Mouse (Mus musculus) macrophage (primary cell): Measurements from ENCODE around the gene Ppp1r11. TPM values are rescaled to one million over a fixed set of nuclear protein-coding genes. Genes with fewer than 3 reads are reported as not detected.

Source experiments
- H3K27ac ChIP-seq: fragments of 350-480 bp; formaldehyde crosslinking; 2 replicates; pipeline ENCODE4 v1.9.0; 2021
- H3K36me3 ChIP-seq: fragments of 350-480 bp; formaldehyde crosslinking; 2 replicates; pipeline ENCODE4 v1.9.0; 2021; ENCODE audit errors: inconsistent target
- H3K4me3 ChIP-seq: fragments of 350-480 bp; formaldehyde crosslinking; 2 replicates; pipeline ENCODE4 v1.9.0; 2021; ENCODE audit errors: inconsistent target
- H3K79me2 ChIP-seq: fragments of 350-480 bp; formaldehyde crosslinking; 2 replicates; pipeline ENCODE4 v1.9.0; 2021; ENCODE audit errors: inconsistent target
- WGBS: methylation state at CpG from one replicate; pipeline ENCODE4 v1.1.7; 2026; ENCODE audit warnings: inconsistent platforms; ENCODE audit not compliant: missing documents; 5-methylcytosine and 5-hydroxymethylcytosine counted together
- polyA plus RNA-seq: library from polyadenylated mRNA; stranded (reverse); fragments of 250-400 nt; gene quantifications from 3 replicates; pipeline ENCODE4 v1.2.4, GENCODE M21; 2018; ENCODE audit warnings: inconsistent platforms

The Ppp1r11 gene
- polyA plus RNA-seq, 1 experiment from 2014 or later = 61.6 TPM

- Histone ChIP-seq H3K36me3 (no peaks in the 10 kb centered on the region), H3K27ac (no peak within 1 kb of the TSS), H3K4me3 (no peak within 1 kb of the TSS), H3K79me2 (no peaks in the 10 kb centered on the region)
- 34% methylated on average over 18 of the region's 18 CpGs for WGBS
These were observed 29.8 kb upstream of the Ppp1r11 start, which contains the start of gene 2410137M14Rik for GRCm38 (mm10) chr17:36981221-36981813. Gene 2410137M14Rik (minus strand): TSS chr17:36981237.

DNA sequence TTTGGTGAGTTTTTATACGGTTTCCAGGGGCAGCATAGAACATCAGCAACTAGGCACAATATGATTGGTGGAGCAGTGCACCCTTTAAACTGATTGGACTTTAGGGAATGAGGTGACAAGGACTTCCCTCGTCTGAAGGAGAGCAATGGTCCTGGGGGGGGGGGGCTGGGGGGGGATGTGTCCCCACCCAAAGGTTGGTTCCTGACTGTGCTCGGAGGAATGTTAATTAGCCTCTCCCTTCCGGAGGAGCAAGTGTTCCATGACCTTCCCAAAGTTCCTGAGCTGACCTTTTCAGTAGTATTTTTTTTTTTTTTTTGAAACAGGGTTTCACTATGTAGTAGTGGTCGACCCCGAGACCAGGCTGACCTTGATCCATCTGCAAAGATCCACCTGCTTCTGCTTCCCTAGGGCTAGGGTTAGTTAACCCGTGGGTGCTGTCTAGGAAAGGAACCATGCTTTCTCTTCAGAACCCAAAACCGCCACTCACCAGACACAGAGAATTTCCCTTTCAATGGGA lies 21.8 kb upstream of the Ppp1r11 start:
- Histone ChIP-seq H3K4me3 (no peak overlapping the region), H3K27ac (no peak overlapping the region), H3K79me2 (no peaks in the 10 kb centered on the region), H3K36me3 (no peaks in the 10 kb centered on the region)
- 88% methylated on average over 8 of the region's 8 CpGs for WGBS

- no peaks in the 10 kb centered on the region for H3K36me3 ChIP-seq
- no peaks in the 10 kb centered on the region for H3K79me2 ChIP-seq
- WGBS = 48% methylated on average over 3 of the region's 3 CpGs
- no peak overlapping the region for H3K27ac ChIP-seq
- no peak overlapping the region for H3K4me3 ChIP-seq
These were observed 21.2 kb upstream of the Ppp1r11 start for GRCm38 (mm10) chr17:36972791-36973190.

- H3K36me3 ChIP-seq = no peaks in the 10 kb centered on the region
- H3K79me2 ChIP-seq = no peaks in the 10 kb centered on the region
- WGBS = 15% methylated on average over 6 of the region's 6 CpGs
These were observed 19.8 kb upstream of the Ppp1r11 start for GRCm38 (mm10) chr17:36971172-36971850.

GRCm38 (mm10) chr17:36970316-36970890 lies 18.9 kb upstream of the Ppp1r11 start:
- Histone ChIP-seq H3K79me2 (no peaks in the 10 kb centered on the region), H3K36me3 (no peaks in the 10 kb centered on the region), H3K4me3 (no peak overlapping the region), H3K27ac (no peak overlapping the region)
- WGBS = 80% methylated on average over 14 of the region's 14 CpGs

More at GRCm38 (mm10) chr17:36971172-36971850, 19.8 kb upstream of the Ppp1r11 start:
- Histone ChIP-seq H3K27ac (no peak overlapping the region), H3K4me3 (no peak overlapping the region)

DNA sequence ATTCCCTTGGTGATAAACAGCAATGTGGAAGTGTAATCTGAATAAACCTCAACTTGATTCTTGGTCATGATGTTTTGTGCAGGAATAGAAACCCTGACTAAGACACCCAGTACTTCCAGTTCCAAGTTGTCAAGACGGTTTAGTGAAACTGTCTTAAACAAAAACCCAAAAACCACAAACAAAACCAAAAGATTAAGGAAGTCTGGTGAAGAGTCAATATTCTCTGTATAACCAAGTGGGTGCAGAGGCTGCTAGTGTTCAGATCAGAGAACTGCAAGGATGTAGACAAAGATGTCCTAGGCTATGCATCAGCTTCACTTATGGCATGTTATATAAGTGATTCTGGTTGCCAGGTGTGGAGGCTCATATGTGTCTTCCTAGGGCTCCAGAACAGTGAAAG lies 15.3 kb upstream of the Ppp1r11 start:
- no peaks in the 10 kb centered on the region for H3K79me2 ChIP-seq
- H3K36me3 ChIP-seq = no peaks in the 10 kb centered on the region
- WGBS = 9% methylated on average over 1 of the region's 1 CpGs
- H3K27ac ChIP-seq = no peak overlapping the region
- no peak overlapping the region for H3K4me3 ChIP-seq

DNA sequence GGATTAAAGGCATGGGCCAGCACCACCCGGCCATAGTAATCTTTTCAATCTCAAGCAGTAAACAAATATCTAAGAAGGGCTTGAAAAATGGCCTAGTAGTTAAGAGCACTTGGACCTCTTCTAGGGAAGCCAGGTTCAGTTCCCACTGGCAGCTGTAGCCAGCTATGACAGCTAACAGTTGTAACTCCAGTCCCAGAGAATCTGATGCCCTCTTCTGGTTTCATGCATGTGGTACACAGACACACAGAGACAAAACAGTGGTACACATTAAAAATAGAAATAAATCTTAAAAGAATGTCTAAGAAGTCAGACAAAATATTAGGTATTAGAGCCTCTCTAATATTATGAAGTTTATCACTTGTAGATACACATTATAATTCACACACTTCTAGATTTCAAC lies 9.6 kb upstream of the Ppp1r11 start:
- Histone ChIP-seq H3K4me3 (no peak overlapping the region), H3K79me2 (peaks cover 9% of the 10 kb centered on the region; the same call in 1 of the 2 replicates), H3K36me3 (peaks cover 6% of the 10 kb centered on the region; the same call in 1 of the 2 replicates), H3K27ac (no peak overlapping the region)
- 85% methylated on average over 1 of the region's 1 CpGs for WGBS

- H3K36me3 ChIP-seq = peaks cover 22% of the 10 kb centered on the region; the same call in 1 of the 2 replicates
- H3K79me2 ChIP-seq = peaks cover 9% of the 10 kb centered on the region; the same call in 1 of the 2 replicates
- H3K27ac ChIP-seq = peak overlapping the region; percentile 56
- H3K4me3 ChIP-seq = peak overlapping the region; percentile 94
- WGBS = 36% methylated on average over 12 of the region's 12 CpGs
These were observed 7.3 kb upstream of the Ppp1r11 start for GRCm38 (mm10) chr17:36958884-36959283.

DNA sequence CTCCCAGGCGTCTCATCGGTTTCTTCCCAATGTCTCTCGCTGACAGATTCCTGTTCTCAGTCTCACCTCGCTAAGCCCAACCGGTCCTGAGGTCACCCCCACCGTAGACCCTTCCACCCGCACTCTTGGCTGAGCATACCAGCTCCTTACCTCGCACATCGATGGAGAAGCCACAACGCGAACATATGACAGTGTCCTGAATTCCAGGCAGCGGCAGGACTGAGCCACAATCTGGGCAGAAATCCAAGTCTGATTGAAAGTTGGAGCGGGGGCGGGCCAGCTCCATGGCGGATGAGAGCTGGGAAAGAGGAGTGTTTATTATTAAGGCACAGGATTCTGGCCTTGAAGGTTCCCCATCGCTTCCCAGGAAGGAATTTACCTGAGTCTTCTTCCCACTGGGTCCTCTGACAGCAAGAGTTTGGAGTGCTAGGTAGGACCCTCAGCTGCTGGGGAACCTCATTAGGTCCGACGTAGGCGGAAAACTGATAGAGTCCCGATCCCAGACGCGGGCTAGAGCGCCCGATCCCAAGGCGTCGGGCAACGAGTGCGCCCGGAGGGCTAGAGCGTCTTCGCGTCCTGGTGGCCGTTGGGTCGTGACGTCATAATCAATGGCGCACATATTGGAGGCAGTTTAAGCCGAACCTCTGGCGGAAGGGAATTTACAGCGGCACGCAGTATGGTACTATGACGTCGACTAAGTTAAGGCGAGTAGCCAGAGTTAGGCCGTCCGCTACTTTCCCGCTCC lies 6.6 kb upstream of the Ppp1r11 start, which contains the start of the genes Znrd1 and Znrd1as:
Gene Znrd1, minus strand, starts transcription at position 561 of the 745 bp plus-strand sequence.
Gene Znrd1as, plus strand, starts transcription at position 594 of the 745 bp plus-strand sequence.
- 1% methylated on average over 45 of the region's 46 CpGs for whole genome bisulfite sequencing
- peak within 1 kb of the TSS; percentile 94 for H3K4me3 ChIP-seq
- H3K79me2 ChIP-seq = peaks cover 9% of the 10 kb centered on the region; the same call in 1 of the 2 replicates
- H3K27ac ChIP-seq = peak within 1 kb of the TSS; percentile 56
- H3K36me3 ChIP-seq = peaks cover 22% of the 10 kb centered on the region; the same call in 1 of the 2 replicates

DNA sequence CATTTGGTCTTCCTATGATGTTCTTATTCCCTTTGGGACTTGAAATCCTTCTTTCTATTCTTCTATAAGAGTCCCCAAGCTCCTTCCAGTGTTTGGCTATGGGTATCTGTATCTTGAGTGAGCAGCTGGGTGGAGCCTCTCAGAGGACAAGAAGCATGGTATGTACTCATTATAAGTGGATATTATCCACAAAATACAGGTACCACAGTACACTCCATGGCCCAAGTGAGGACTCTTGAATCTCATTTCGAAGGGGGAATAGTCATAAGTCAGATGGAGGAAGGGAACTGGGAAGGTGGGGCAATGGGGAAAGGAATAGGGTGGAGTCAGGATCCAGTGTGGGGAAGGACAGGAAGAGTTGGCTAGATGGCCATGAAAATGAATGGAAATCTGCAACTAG lies 1.5 kb upstream of the Ppp1r11 start:
- Histone ChIP-seq H3K4me3 (no peak overlapping the region), H3K36me3 (peaks cover 34% of the 10 kb centered on the region; the same call in 1 of the 2 replicates), H3K27ac (no peak overlapping the region), H3K79me2 (peaks cover 23% of the 10 kb centered on the region)
- WGBS = 100% methylated on average over 1 of the region's 1 CpGs

DNA sequence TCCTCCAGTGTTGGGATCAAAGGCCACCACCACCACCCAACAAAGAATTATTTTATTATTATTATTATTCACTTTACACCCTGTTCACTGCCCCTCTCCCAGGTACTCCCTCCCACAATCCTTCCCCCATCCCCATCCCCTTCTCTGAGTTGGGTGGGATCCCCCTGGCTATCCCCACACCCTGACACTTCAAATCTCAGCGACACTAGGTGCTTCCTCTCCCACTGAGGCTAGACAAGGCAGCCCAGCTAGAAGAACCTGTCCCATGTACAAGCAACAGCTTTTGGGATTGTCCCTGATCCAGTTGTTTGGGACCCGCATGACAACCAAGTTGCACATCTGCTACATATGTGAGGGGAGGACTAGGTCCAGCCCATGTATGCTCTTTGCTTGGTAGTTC lies 1.1 kb upstream of the Ppp1r11 start:
- Histone ChIP-seq H3K36me3 (peaks cover 34% of the 10 kb centered on the region; the same call in 1 of the 2 replicates), H3K79me2 (peaks cover 19% of the 10 kb centered on the region)
- 97% methylated on average over 2 of the region's 2 CpGs for WGBS

DNA sequence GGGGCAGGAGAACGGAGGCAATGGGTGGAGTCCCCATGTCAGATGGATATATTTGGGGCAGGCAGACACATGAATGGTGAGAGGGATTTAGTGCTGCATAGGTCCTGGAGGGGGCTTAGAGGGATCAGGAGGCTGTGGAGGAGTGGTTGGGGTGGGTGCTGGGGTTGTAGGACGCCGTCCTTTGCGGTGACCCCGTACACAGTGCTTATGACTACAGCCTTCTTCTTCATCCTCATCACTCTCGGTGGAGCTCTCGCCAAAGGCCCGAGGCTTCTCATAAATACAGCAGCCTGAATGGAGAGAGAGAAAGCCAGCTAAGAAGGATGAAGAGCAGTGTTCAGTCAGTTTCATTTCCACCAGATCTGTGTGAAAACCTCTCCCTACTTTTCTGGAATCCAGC lies 2.3 kb downstream of the Ppp1r11 start:
- peaks cover 15% of the 10 kb centered on the region; the same call in 1 of the 2 replicates for H3K36me3 ChIP-seq
- peaks cover 15% of the 10 kb centered on the region for H3K79me2 ChIP-seq
- no peak overlapping the region for H3K27ac ChIP-seq
- no peak overlapping the region for H3K4me3 ChIP-seq
- 98% methylated on average over 8 of the region's 8 CpGs for WGBS

More for the DNA sequence above, 1.1 kb upstream of the Ppp1r11 start:
- H3K4me3 ChIP-seq = no peak overlapping the region
- no peak overlapping the region for H3K27ac ChIP-seq

GRCm38 (mm10) chr17:36948286-36948685 lies 3.3 kb downstream of the Ppp1r11 start:
- 100% methylated on average over 1 of the region's 1 CpGs for WGBS

More at GRCm38 (mm10) chr17:36948286-36948685, 3.3 kb downstream of the Ppp1r11 start:
- H3K27ac ChIP-seq = no peak overlapping the region
- peaks cover 15% of the 10 kb centered on the region for H3K79me2 ChIP-seq
- no peak overlapping the region for H3K4me3 ChIP-seq
- H3K36me3 ChIP-seq = peaks cover 12% of the 10 kb centered on the region; the same call in 1 of the 2 replicates
